Mouse (Mus musculus): ENCODE data around the gene Tcp1. TPM values are rescaled to one million over a fixed set of nuclear protein-coding genes. Genes with fewer than 3 reads are reported as not detected.
"Not testable (repeated sequence)": the region's sequence is repeated elsewhere in the genome, so short reads cannot be mapped to it uniquely, and the experiment has no call there.

Tcp1 gene
- 769 and 1,091 TPM in 2 replicates for total RNA-seq (2017)

DNA sequence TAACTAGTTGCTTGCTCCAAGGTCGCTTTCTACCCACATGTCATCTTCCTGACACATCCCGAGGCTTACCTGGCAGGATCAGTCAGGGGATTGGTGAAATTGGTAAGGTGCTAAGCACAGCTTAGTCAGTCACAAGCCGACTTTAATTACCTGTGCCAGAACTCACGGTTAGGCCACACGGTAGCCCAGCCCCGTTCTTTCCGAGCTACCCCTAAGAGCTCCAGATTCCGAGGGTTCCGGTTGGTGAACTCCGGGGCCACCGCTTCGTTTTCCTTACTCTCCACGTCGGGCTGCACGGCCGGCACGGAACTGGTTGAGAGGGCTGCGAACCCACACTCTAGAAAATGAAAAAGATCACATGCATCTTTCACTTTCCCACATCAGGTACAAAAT is at the start of gene Tcp1:
TSS of gene Tcp1 (plus strand) at position 214 of the 393 bp plus-strand sequence.
- peak; percentile 5 to 12; a peak in 3 of 4 replicates for ATAC-seq (replicated peaks in 1 of 2; ENCODE audit: insufficient read depth in 1 of 2, low FRiP score in 2 of 2, low TSS enrichment in 1 of 2, low read depth in 1 of 2, poor library complexity in 2 of 2, severe bottlenecking in 2 of 2)

GRCm38 (mm10) chr17:12866853-12867252 is 48.6 kb upstream of the Tcp1 start:
- ATAC-seq (replicated peaks in 1 of 2; ENCODE audit: insufficient read depth in 1 of 2, low FRiP score in 2 of 2, low TSS enrichment in 1 of 2, low read depth in 1 of 2, poor library complexity in 2 of 2, severe bottlenecking in 2 of 2) = no peak

DNA sequence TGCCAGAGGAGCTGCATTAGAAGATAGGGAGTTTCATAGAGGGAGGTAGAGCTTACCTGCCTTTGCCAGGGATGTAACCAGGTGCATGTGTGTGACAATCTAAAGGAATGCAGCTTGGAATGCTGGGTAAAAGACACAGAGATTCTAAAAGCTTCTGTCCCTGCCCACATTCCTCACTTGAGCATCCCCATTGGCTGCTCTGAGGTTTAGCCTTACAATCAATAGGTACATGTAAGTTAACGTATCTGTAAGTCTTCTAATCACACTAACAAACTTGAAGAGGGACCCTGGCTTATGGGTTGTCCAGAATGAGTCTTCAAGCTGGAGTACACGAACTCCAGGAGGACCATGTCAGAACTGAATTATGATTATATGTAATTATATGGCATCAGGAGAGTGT is 47.5 kb upstream of the Tcp1 start, which contains the start of gene Mas1:
TSS of gene Mas1 (minus strand) at position 101 of the 400 bp plus-strand sequence.
- ATAC-seq (replicated peaks in 1 of 2; ENCODE audit: insufficient read depth in 1 of 2, low FRiP score in 2 of 2, low TSS enrichment in 1 of 2, low read depth in 1 of 2, poor library complexity in 2 of 2, severe bottlenecking in 2 of 2) = no peak

GRCm38 (mm10) chr17:12868640-12869039 is 46.9 kb upstream of the Tcp1 start:
- ATAC-seq (replicated peaks in 1 of 2; ENCODE audit: insufficient read depth in 1 of 2, low FRiP score in 2 of 2, low TSS enrichment in 1 of 2, low read depth in 1 of 2, poor library complexity in 2 of 2, severe bottlenecking in 2 of 2) = no peak

GRCm38 (mm10) chr17:12872275-12873028 is 43.0 kb upstream of the Tcp1 start:
- ATAC-seq (replicated peaks in 1 of 2; ENCODE audit: insufficient read depth in 1 of 2, low FRiP score in 2 of 2, low TSS enrichment in 1 of 2, low read depth in 1 of 2, poor library complexity in 2 of 2, severe bottlenecking in 2 of 2) = peak; percentile 33 to 38; a peak in 1 of 4 replicates

DNA sequence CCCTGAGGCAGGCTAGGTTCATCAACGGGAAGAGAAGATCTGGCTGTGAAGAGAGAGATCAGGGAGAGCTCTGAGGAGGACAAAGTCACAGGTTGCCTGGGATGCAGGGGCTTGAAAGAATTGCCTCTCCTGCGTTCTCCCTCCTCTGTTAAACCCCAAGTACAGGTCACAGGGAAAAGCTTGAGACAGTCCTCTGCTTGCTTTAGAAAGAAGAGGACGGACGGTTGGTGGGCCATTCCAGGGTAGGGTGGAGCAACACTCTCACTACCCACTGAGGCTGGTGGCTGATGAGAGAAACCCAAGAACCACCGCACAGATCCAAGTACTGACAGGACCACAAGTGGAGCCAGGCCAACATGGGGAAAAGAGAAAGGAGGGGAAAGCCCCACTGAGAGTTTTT is 39.8 kb upstream of the Tcp1 start, which contains the start of gene Mrgprh:
TSS of gene Mrgprh (plus strand) at position 301 of the 400 bp plus-strand sequence.
- ATAC-seq (replicated peaks in 1 of 2; ENCODE audit: insufficient read depth in 1 of 2, low FRiP score in 2 of 2, low TSS enrichment in 1 of 2, low read depth in 1 of 2, poor library complexity in 2 of 2, severe bottlenecking in 2 of 2) = no peak

GRCm38 (mm10) chr17:12880178-12880577 is 35.3 kb upstream of the Tcp1 start:
- peak; percentile 79 to 84 for ATAC-seq (replicated peaks in 1 of 2; ENCODE audit: insufficient read depth in 1 of 2, low FRiP score in 2 of 2, low TSS enrichment in 1 of 2, low read depth in 1 of 2, poor library complexity in 2 of 2, severe bottlenecking in 2 of 2)

DNA sequence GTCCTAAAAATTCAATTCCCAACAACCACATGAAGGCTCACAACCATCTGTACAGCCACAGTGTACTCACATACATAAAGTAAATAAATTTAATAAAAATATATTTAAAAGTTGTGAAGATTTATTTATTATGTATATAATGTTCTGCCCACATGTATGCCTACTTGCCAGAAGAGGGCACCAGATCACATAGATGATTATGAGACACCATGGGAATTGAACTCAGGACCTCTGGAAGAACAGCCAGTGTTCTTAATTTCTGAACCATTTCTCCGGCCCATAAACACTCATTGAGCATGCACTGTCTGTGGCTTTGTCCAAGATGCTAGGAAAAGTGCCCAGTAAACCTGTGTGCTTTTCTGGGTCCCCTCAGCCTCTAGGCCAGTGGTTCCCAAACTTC is 34.3 kb upstream of the Tcp1 start:
- ATAC-seq (replicated peaks in 1 of 2; ENCODE audit: insufficient read depth in 1 of 2, low FRiP score in 2 of 2, low TSS enrichment in 1 of 2, low read depth in 1 of 2, poor library complexity in 2 of 2, severe bottlenecking in 2 of 2) = no peak

DNA sequence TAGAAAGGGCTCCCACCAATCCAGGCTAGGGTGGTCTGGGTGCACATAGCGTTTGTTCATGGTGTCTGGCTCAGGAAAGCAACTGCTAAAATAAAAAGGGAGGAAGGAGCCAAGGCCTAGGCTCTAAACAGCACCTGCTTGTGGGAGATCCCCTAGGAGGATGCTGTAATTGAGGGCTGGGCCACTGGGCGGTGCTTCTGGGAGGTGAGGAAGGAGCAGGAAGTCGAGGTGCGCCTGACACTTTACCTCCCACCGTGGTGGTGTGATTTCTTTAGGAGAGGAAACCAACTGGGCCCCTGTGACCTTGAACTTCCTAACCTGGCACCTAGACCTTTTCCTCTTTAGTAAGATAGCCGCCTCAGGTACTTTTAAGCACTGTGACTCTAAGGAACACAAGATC is 28.9 kb upstream of the Tcp1 start:
- ATAC-seq (replicated peaks in 1 of 2; ENCODE audit: insufficient read depth in 1 of 2, low FRiP score in 2 of 2, low TSS enrichment in 1 of 2, low read depth in 1 of 2, poor library complexity in 2 of 2, severe bottlenecking in 2 of 2) = peak; percentile 49 to 55; a peak in 3 of 4 replicates

DNA sequence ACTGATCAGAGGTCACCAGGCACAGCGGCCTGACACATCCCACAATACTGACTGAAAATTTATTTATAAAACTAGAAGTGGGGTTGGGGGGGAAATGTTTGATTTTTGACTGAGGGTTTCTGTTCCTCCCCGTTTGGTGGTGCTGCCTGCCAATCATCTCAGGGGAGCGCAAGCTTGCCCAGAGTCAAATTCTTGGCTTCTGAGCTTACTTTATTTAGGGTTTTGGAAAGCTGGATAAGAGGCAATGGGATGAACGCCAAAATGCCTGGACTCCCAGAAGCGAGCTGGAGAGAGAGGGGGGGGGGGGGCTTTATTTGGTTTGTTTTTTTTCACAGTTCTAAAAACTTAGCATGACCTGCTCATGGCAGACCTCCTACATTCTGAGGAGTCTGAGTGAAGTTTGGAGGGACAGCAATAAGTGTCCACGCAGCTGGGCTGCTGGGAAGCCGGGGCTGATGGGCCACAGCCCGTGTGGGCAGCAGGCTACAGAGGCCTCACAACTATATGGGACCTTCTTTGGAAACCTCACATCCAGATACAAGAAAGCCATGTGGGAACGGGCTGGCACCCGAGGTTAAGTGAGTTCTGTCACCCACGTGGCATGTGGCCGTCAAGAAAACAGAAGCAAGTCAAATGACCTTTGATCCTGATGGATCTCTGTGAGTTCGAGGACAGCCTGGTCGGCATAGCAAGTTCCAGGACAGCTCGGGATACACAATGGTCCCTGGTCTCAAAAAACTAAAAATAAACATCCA is 28.3 kb upstream of the Tcp1 start:
- ATAC-seq (replicated peaks in 1 of 2; ENCODE audit: insufficient read depth in 1 of 2, low FRiP score in 2 of 2, low TSS enrichment in 1 of 2, low read depth in 1 of 2, poor library complexity in 2 of 2, severe bottlenecking in 2 of 2) = no peak

DNA sequence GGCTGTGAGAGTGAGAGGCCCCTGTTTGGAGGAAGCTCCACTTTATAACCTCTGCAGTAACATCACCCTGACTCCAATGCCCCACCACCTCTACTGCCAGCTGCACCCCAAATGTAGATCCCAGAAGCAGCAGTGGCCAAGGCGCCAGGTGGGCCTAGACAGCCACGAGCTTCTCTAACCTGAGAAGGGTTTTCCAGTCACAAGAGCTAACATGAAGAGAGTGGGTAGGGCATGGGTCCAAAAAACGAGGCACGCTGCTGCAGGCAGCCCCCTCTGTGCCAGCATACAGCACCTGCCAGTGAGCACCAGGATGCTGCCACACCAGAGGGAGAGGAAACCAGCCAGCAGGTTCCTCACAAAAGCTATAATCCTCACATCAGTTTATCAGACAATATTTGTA is 24.4 kb upstream of the Tcp1 start:
- no peak for ATAC-seq (replicated peaks in 1 of 2; ENCODE audit: insufficient read depth in 1 of 2, low FRiP score in 2 of 2, low TSS enrichment in 1 of 2, low read depth in 1 of 2, poor library complexity in 2 of 2, severe bottlenecking in 2 of 2)

DNA sequence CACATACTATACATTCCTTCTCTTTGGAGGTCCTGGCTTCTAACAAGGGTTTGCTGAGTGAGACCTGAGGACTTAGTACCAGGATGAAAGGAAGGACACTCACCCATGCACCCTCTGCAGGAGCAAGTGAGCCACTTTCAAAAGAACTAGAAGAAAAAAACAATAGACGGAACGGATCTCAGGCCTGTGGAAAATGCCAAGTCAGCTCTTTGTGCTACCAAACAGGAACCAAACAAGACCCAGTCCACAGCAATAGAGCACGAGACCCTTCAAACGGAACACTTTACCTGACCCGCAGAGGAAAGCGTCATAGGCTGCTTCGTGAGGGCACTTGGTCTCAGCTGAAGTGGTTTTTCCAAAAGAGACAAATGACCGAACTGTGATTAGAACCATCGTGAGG is 23.5 kb upstream of the Tcp1 start:
- ATAC-seq (replicated peaks in 1 of 2; ENCODE audit: insufficient read depth in 1 of 2, low FRiP score in 2 of 2, low TSS enrichment in 1 of 2, low read depth in 1 of 2, poor library complexity in 2 of 2, severe bottlenecking in 2 of 2) = no peak

GRCm38 (mm10) chr17:12897674-12898073 is 17.8 kb upstream of the Tcp1 start:
- ATAC-seq (replicated peaks in 1 of 2; ENCODE audit: insufficient read depth in 1 of 2, low FRiP score in 2 of 2, low TSS enrichment in 1 of 2, low read depth in 1 of 2, poor library complexity in 2 of 2, severe bottlenecking in 2 of 2) = no peak

DNA sequence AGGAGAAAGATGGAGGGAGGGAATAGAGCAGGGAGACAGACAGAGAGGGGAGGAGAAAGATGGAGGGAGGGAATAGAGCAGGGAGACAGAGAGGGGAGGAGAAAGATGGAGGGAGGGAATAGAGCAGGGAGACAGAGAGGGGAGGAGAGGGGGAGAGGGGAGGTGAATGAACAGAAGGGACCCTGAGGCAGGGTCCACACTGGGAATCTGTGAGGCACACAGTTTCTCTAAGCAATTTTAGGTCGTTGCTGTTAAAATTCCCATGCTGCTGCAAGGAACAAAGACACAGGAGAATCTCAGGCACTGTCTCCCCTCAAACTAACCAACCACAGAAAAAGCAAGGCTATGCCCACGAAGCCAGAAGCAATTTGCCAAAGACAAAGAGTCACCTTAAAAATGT is 16.9 kb upstream of the Tcp1 start:
- ATAC-seq (replicated peaks in 1 of 2; ENCODE audit: insufficient read depth in 1 of 2, low FRiP score in 2 of 2, low TSS enrichment in 1 of 2, low read depth in 1 of 2, poor library complexity in 2 of 2, severe bottlenecking in 2 of 2) = not testable (repeated sequence)

- ATAC-seq (replicated peaks in 1 of 2; ENCODE audit: insufficient read depth in 1 of 2, low FRiP score in 2 of 2, low TSS enrichment in 1 of 2, low read depth in 1 of 2, poor library complexity in 2 of 2, severe bottlenecking in 2 of 2) = no peak
Measured at GRCm38 (mm10) chr17:12902291-12902690, 13.2 kb upstream of the Tcp1 start.

DNA sequence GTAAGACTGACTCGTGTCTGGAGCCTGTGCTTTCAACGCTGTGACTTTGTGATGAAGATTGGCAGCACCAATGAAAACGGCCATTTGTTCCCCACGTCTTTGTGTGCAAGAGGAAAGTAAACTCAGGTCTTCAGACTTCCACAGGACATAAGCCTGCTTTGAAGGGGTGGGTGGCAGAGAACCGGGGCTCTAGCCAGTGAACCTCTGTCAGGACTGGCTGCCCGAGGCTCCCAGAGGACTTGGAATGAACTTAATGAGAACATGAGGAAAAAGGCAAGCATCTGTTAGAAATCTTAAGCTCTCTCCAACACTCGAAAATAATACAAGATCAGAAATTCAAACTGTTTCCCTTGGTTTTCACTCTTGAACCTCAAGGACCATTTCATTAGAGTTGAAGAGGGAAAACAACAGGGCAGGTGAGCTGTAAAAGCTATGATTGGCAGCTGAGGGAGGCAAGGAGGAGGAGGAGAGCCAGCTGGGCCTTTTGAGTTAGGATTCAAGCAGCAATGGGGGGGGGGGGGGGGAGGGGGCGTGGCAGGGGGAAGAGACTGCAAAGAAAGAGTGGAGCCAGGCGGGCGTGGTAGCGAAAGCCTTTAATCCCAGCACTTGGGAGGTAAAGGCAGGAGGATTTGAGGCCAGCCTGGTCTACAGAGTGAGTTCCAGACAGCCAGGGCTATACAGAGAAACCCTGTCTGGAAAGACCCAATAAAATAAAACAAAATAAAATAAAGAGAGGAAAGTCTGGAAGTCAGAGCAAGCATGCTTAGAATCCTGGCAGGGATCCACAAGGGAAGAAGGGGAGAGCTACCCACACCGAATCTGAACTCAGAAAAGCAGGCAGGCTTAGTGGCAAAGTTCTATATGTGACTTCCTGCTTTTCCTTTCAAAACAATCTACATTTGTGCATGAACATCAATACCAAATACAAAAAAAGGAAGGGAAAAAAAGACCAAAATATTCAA is 11.8 kb upstream of the Tcp1 start:
- no peak for ATAC-seq (replicated peaks in 1 of 2; ENCODE audit: insufficient read depth in 1 of 2, low FRiP score in 2 of 2, low TSS enrichment in 1 of 2, low read depth in 1 of 2, poor library complexity in 2 of 2, severe bottlenecking in 2 of 2)

GRCm38 (mm10) chr17:12904349-12904748 is 11.2 kb upstream of the Tcp1 start:
- peak; percentile 68 to 75 for ATAC-seq (replicated peaks in 1 of 2; ENCODE audit: insufficient read depth in 1 of 2, low FRiP score in 2 of 2, low TSS enrichment in 1 of 2, low read depth in 1 of 2, poor library complexity in 2 of 2, severe bottlenecking in 2 of 2)

All from hematopoietic stem cell, adult 5-6 weeks (primary cell).